Mouse (Mus musculus) G1E (cell line): ENCODE results near the gene Kcna7.

ENCODE experiments used
- CTCF ChIP-seq: IDR thresholded peaks from 2 replicates; pipeline ENCODE4 v1.5.1; 2012; ENCODE audit warnings: low read depth, low read length, inconsistent platforms, mixed read lengths
- GATA1 ChIP-seq: IDR thresholded peaks from 2 replicates; pipeline ENCODE4 v1.6.1; 2012; ENCODE audit warnings: borderline replicate concordance, low read length, inconsistent platforms, mixed read lengths
- GATA2 ChIP-seq: IDR thresholded peaks from 2 replicates; pipeline ENCODE4 v1.6.1; 2012; ENCODE audit warnings: low read depth, low read length, inconsistent platforms, borderline replicate concordance
- POLR2AphosphoS5 ChIP-seq: IDR thresholded peaks from 2 replicates; pipeline ENCODE4 v1.6.1; 2012; ENCODE audit warnings: low read depth, low read length, inconsistent platforms; ENCODE audit not compliant: insufficient replicate concordance
- TAL1 ChIP-seq: conservative IDR thresholded peaks from 2 replicates; pipeline ENCODE4 v1.6.1; 2012; ENCODE audit warnings: low read depth, low read length, inconsistent platforms, mixed read lengths

GRCm38 (mm10) chr7:45395129-45395541 lies 10.3 kb upstream of the Kcna7 start:
- TF ChIP-seq POLR2AphosphoS5 (no peak), CTCF (no peak), GATA1 (no peak), TAL1 (no peak), GATA2 (no peak)
